Mouse (Mus musculus) layer of hippocampus, adult 9-10 months (tissue): ENCODE measurements at regions not wholly inside any gene's neighbourhood (a gene's known extent, or its start where the extent isn't known, plus 50 kb on each side); places are given as distances from the start of the nearest gene placed in this dataset.
"Not testable (repeated sequence)": the region's sequence is repeated elsewhere in the genome, so short reads cannot be mapped to it uniquely, and the experiment has no call there.

Source experiments
- DNase-seq: peaks from one replicate; pipeline ENCODE4 v3.0.0; 2022; ENCODE audit warnings: low spot score

DNA sequence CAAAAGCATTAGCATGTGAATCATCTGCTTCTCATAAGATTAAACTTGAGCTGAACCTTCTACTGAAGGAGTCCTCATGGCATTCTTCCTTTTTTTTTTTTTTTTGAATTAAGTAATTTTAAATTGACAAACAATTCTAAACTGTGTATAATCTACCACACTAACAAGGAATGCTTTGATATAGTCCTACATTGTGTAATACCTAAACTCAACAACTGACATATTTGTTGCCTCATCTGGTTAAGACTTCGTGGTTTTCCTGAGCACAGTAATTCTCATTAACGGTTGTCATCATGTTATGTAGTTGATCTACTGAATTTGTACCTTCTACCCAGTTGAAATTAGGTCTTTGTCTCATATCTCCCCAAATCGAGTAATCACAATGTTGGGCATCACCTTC lies 83.9 kb upstream of the Hcrtr2 start:
- no peak for DNase-seq

DNA sequence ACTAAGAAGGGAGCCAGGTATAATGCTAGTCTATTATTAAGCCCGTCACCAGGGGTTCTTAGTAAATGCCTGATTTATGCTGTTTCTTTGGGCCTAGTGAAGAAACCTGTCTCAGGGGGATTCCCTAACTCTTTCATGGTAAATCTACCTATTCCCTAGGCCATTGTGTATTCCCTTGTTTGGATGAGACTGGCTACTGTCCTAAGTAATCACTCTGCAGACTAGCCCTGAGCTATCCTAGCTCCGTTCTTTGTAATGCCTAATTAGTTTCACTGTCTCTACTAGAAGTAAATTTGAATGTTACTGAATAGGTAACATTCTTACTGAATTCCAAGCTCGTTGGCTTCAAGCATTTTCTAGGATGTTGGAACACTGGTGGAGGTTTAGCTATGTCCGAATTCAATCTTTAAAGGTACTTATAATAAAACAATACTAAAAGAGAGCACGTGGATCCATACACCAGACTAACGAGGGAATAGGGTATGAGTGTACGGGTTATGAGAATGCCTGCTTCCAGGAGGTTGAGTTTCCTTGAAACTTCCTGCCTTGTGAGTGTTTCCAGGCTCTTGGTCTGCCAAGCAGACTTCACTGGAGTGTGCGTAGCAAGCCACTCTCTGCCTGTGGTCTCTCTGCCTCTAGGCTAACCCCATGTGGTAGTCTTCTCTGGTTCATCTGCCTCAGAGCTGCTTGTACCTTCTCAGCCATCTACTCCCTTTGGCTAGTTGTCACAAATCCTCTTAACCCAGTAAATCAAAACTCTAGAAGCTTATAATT lies 78.4 kb upstream of the Hcrtr2 start:
- DNase-seq = not testable (repeated sequence)

- no peak for DNase-seq
Observed at GRCm38 (mm10) chr9:76400900-76401299, 77.2 kb upstream of the Hcrtr2 start.

DNA sequence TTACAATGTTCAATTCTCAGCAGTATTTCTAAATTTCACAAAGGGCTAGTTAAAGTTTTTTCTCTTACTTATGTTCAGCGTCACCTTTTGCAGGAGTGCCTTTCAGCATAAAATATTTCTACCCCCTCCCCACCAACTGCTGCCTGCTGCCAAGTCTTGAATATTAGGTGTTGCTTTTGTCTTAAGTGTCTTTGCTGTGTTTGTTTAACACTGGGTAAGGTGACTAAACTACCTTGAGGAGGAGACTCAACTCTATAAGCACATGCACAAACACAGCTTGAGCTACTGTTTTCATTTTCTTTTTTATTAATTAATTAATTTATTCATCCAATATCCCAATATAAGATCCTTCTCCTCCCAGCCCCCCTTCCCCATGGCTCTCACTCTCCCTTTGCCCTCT lies 70.1 kb upstream of the Hcrtr2 start:
- DNase-seq = no peak

GRCm38 (mm10) chr9:76390839-76391238 lies 67.2 kb upstream of the Hcrtr2 start:
- peak; percentile 24 for DNase-seq
